ENCODE assay signal across 7 mouse cellular contexts in genomic region chr9:109832391-109833087, GRCm38 (mm10). TPM values are rescaled to one million over a fixed set of nuclear protein-coding genes. Genes with fewer than 3 reads are reported as not detected.
DNase-seq lines count a peak whose midpoint lies in the region; ATAC-seq lines count a peak whose summit lies in the region.

Nme6 (plus strand) TSS chr9:109832749.

- H3K27me3 ChIP-seq in intestine, embryonic 15.5 days (replicated peaks): no peaks in the 10 kb centered on the region
- no peaks in the 10 kb centered on the region for H3K27me3 ChIP-seq in midbrain, embryonic 10.5 days (ENCODE audit: low read depth, poor library complexity, severe bottlenecking)

- H3K36me3 ChIP-seq in intestine, embryonic 15.5 days: no peaks in the 10 kb centered on the region
- peaks cover 51% of the 10 kb centered on the region for H3K36me3 ChIP-seq in midbrain, embryonic 10.5 days

- H3K27ac ChIP-seq in intestine, embryonic 15.5 days: peak within 1 kb of the TSS; percentile 61
- peak within 1 kb of the TSS; percentile 87 for H3K27ac ChIP-seq in midbrain, embryonic 10.5 days (replicated peaks)

- H3K4me2 ChIP-seq in intestine, embryonic 15.5 days (replicated peaks): peak within 1 kb of the TSS; percentile 90

- H3K9me3 ChIP-seq in intestine, embryonic 15.5 days: no peaks in the 10 kb centered on the region
- H3K9me3 ChIP-seq in midbrain, embryonic 10.5 days (replicated peaks): no peaks in the 10 kb centered on the region

- H3K9ac ChIP-seq in intestine, embryonic 15.5 days: peak within 1 kb of the TSS; percentile 56

- WGBS in intestine, embryonic 15.5 days: under 1% methylated on average over 32 of the region's 32 CpGs
- WGBS in midbrain, embryonic 10.5 days: under 1% methylated on average over 32 of the region's 32 CpGs

- peaks cover 4% of the 10 kb centered on the region for H3K4me1 ChIP-seq in intestine, embryonic 15.5 days (replicated peaks)
- H3K4me1 ChIP-seq in midbrain, embryonic 10.5 days: peaks cover 15% of the 10 kb centered on the region

- peak within 1 kb of the TSS; percentile 54 for H3K4me3 ChIP-seq in intestine, embryonic 15.5 days (replicated peaks)
- H3K4me3 ChIP-seq in midbrain, embryonic 10.5 days: peak within 1 kb of the TSS; percentile 62

- intact Hi-C loops in gastrocnemius, postnatal 36 days (cut with DNase I): no loop called here
- intact Hi-C loops in left cerebral cortex, postnatal 25 days (cut with DNase I): loop anchor here (2.0 to 10.0 kb wide), 3 partner anchors 708 to 828 kb away; no protein-coding TSS in a partner anchor

- peak; percentile 80 to 82 for DNase-seq in adrenal gland, adult 18-20 months (ENCODE audit: low spot score in 2 of 2)
- peak; percentile 91 for DNase-seq in embryo, embryonic 11 days
- DNase-seq in gastrocnemius, postnatal 36 days: peak; percentile 76 to 84
- DNase-seq in left cerebral cortex, postnatal 25 days (ENCODE audit: low spot score in 2 of 2): peak; percentile 87 to 88
- peak; percentile 92 for DNase-seq in midbrain, embryonic 10.5 days (ENCODE audit: low spot score)
- peak; percentile 82 for DNase-seq in right cerebral cortex, postnatal 4 days

- peak; percentile 99 for ATAC-seq in intestine, embryonic 15.5 days

RNA-seq across cellular contexts. Expression of gene Nme6, which starts in this region (rescaled TPM):
- 10 to 100 TPM; 14.7 to 15.5 TPM for total RNA-seq in adrenal gland, adult 18-20 months (2021)
- total RNA-seq in gastrocnemius, postnatal 36 days (2021): 10 to 100 TPM; 25.2 to 29.4 TPM
- polyA plus RNA-seq in intestine, embryonic 15.5 days (2015; fragmentation: Nextera tagmentation; extraction: Ambion mirVana): 88.4 and 96.6 TPM in 2 replicates
- total RNA-seq in left cerebral cortex, postnatal 25 days (2021): 1 to 10 TPM; 7.3 to 7.7 TPM
- 109 and 126 TPM in 2 replicates for polyA plus RNA-seq in midbrain, embryonic 10.5 days (2016; fragmentation: Nextera tagmentation; extraction: Ambion mirVana)

Comparison
In these comparisons a context has a peak if more than half of its experiments do, and no peak if none do; other contexts are left out.
1. Peak in every context shown above with its lines: DNase-seq, ATAC-seq, H3K4me3 ChIP-seq and H3K27ac ChIP-seq.